Mouse (Mus musculus) layer of hippocampus, adult 9-11 months (tissue): ENCODE measurements at regions not wholly inside any gene's neighbourhood (a gene's known extent, or its start where the extent isn't known, plus 50 kb on each side); places are given as distances from the start of the nearest gene placed in this dataset.

Experiments used
- DNase-seq: peaks from one replicate; pipeline ENCODE4 v3.0.0; 2022

DNA sequence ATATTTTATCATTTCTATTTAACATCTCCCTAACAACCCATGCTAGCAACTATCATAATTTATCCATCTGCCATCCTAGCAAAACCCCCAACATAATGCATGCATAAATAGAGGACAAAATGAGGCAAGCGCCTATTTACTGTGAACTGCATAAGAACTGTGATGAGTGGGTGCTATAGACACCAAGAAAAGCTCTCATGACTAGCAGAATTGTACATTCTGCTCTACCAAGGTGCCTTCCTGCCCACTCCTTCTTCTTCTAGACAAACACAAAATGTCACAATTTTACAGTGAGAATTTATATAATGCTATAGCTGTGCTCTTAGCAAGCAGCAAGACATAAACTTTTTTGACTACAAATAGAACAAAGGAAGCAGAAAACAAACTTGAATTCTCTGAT, 305.9 kb downstream of the Brinp1 start:
- peak; percentile 30 for DNase-seq

GRCm38 (mm10) chr4:68633299-68633698, 320.9 kb downstream of the Brinp1 start:
- DNase-seq: no peak

GRCm38 (mm10) chr4:68624025-68624342, 330.2 kb downstream of the Brinp1 start:
- DNase-seq: no peak

GRCm38 (mm10) chr4:68623125-68624024, 330.8 kb downstream of the Brinp1 start:
- DNase-seq: no peak

- no peak for DNase-seq
Observed at GRCm38 (mm10) chr4:68620585-68620984, 333.6 kb downstream of the Brinp1 start.

GRCm38 (mm10) chr4:68615706-68616397, 338.3 kb downstream of the Brinp1 start:
- DNase-seq: no peak

DNA sequence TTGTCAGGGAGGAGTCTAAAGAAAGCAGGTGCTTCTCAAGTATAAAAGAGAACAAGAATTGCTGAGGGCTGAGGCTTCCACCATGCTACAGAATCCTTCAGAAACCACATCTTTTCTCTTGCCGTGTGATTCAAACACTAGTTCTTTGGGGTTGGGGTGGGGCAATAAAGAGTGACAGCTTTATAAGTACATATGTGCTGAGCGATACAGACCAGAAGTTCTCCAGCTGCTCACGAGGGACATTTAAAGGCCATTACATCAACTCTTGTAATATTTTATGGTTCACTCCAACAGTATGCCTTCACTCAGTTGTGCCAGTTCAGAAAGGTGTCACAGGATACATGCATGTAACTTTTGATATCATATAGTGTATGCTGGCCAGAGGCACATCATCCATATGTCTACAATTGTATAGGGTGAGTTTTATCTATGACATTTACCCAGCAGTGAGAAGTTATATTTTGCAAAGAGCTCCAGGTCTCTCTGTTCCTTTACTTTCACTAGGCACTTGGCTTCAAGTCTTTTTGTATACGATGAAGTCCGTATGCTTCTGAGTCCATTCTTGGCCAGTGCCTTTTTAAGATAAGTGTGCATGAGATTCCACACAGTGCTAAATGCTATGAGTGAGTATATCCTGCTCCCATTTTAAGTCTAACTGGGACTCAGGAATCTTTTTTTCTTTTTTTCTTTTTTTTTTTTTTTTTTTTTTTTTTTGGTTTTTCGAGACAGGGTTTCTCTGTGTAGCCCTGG, 341.8 kb downstream of the Brinp1 start:
- DNase-seq: no peak

DNA sequence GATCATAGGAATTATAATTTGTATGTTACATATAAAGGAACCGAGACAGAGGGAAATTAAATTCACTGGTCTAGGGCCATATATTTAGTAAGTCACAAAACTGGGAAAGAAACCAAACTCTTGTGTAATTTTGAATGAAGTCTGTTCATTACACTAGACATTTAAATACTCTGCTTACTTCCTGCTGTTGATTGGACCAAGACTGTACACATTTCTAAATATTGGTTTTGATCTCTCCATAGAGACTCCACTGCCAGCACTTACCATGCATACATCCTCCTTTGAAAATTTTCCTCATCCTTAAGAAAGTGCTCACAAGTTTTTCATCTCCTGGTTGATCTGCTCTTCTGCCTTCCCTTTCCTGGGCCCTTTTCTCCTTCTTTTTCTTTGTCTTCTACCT, 358.9 kb downstream of the Brinp1 start:
- DNase-seq: no peak

GRCm38 (mm10) chr4:68575375-68575774, 378.8 kb downstream of the Brinp1 start:
- peak; percentile 5 for DNase-seq

DNA sequence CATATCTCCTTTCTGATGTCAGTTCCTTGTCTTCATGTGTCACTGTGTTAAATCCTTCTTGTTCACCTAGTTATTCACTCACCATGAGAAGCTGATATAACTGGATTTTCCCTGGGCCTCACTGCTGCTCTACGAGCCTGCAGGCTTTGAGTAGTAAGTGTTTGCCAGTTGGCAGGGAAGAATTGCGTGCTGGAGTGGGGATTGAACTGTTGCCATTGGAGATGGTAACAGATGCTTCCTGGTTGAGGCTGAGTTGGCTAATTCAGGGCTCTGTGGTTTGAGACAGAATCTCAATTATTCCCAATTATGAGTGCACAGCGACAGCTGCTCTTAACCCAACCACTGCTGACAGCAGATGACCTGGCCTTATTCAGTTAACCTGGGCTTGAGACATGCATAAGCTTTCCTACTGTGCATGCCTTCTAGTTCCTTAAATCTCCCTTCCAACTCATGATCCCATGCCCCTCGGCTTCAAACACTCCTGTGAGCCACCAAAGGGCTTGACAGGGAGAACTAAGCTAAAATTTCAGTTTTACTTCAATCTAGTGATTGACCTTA, 379.5 kb downstream of the Brinp1 start:
- DNase-seq: peak; percentile 77

DNA sequence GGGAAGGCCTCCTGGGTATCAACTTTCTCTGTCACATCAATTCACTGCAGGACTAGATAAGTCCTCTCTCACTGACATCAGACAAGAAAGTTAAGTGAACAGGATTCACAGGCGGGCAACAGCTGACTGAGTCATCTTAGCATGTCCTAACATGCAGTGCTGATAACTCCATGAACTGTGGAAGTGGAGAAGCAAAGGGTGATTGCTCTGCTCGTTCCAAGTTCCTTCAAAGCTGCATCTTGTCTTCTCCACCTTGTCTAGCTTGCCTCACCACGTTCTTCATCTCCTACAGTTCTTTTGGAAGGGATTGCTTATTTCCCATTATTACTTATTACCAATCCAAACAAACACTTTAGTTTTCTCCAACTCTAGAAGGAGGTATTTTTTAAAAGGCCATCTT, 380.9 kb downstream of the Brinp1 start:
- DNase-seq: no peak

DNA sequence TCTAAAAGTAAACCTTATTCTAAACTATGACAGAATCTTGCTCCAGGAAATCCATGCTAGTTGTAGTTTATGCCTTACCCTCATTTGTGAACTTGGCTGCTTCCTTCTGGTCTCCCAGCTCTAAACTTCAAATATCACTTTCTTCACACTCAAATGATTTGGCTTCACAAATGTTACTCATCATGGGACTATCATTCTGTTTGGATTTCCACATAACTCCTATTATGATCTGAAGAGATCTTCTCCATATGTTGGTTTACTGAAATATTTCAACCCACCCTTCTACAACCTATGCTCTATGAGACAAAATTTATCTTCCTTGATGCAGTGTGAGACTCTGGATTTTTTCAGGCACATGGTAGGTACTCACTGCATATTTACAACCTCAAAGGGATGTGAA, 381.7 kb downstream of the Brinp1 start:
- no peak for DNase-seq

- DNase-seq: no peak
Observed at GRCm38 (mm10) chr4:68536254-68536653, 417.9 kb downstream of the Brinp1 start.

- DNase-seq: no peak
Observed at GRCm38 (mm10) chr4:68535815-68536214, 418.4 kb downstream of the Brinp1 start.

DNA sequence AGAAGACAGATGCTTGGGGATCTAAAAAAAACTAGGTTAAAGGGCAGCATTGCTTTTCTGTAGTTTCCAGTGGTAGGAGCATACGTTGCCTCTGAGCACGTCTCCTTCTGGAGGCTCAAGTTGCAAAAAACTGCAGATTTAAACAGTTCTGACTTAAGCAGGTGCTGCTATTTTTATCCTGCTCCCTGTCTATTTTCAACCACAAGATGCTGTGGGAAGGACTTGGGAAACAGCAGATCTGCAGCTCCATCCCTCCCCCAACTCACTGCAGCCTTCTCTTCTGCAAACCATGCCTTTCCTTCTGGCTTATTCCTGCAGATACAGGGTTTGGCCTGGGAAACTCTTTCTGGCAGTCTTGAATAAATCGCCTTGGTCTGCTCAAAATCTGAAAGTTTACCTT, 422.1 kb downstream of the Brinp1 start:
- peak; percentile 32 for DNase-seq

- no peak for DNase-seq
Observed at GRCm38 (mm10) chr4:68487993-68488392, 466.2 kb downstream of the Brinp1 start.

- no peak for DNase-seq
Observed at GRCm38 (mm10) chr4:68486876-68487275, 467.3 kb downstream of the Brinp1 start.

DNA sequence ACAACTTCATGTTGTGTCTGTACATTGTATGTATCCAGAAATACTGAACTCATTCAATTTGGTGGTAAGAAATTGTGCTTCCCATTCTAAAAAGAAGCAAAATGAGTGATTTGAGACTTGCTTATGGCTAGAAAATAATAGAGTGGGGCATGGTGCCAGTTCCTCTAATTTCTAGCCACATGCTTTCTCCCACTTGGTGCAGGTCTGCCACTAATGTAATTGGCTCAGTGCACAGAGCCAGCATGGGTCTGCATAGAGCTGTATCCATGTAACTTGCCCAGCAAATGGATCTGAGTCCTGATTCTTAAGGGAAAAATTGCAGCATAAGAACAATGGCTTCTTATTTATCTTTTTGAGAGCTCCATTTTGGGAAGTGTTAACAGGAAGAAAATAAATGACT, 492.4 kb downstream of the Brinp1 start:
- peak; percentile 55 for DNase-seq

GRCm38 (mm10) chr4:68416046-68416445, 538.2 kb downstream of the Brinp1 start:
- DNase-seq: no peak

DNA sequence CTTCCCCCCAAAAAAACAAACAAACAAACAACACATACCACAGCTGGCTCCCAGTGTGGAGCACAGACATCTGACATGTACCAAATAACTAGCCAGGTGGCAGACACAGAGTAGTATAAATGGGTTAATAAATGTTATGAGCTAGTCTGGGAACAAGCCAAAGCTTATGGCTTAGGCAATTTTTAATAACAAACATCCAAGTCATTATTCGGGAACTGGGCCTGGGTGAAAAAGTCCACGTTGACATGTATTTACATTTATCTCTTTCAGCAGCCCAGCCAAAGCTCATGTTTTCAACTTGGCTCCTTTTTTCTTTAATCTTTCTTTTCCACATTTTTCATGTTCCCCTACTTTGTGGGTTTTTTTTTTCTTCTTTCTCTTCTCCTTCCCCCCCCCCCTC, 543.4 kb downstream of the Brinp1 start:
- DNase-seq: no peak

DNA sequence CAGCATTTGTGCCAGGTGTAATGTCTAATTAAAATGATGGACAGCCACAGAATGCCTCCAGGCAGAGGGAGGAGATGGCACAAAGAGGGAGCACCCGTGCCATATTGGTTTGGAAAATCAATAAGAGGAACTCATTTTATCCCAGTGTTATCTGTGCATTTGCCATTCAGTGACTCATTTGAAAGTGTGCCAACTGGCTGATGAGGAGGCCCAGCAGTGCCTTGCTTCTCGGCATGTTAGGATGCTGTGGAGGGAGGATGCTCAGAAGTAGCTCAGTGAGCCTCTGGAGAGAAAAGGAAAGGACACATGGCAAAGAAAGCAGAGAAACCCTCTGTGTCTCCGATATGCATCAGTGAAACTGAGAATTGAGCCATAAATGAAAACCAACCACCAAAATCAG, 549.8 kb downstream of the Brinp1 start:
- DNase-seq: no peak

GRCm38 (mm10) chr4:68387097-68387496, 567.1 kb downstream of the Brinp1 start:
- DNase-seq: no peak

DNA sequence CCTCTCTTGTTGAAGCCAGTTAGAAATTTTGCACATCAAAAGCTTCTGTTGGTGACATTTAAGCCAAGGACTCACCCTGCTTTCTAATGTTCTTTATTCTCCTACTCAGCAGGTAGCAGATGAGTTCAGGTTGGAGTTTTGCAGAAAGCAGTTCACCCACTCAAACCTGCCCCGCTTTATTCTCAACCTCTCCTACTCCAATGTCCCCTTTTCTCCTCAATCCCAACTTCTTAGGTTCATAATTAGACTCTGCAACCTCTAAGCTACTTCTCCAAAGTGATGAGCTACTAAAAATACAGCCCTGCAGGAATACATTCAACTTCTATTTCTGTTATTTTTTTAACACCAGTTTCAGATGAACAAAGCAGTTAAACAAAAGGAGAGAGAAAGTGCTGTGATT, 572.2 kb downstream of the Brinp1 start:
- DNase-seq: no peak
